Mouse (Mus musculus): ENCODE data around the gene Tdrd6.

GRCm38 (mm10) chr17:43644375-43644774 lies 14.3 kb upstream of the Tdrd6 start:
- TF ChIP-seq CTCF (conservative IDR thresholded peaks at IDR 0.05; ENCODE audit: low read length) (no peak), POU5F1 (IDR thresholded peaks at IDR 0.05; ENCODE audit: borderline replicate concordance, low read length) (no peak), NANOG (IDR thresholded peaks at IDR 0.05; ENCODE audit: borderline replicate concordance, low read length) (no peak)
